Mouse (Mus musculus) kidney, postnatal 0 days (tissue): ENCODE data around the gene Cldn34b2. TPM values are rescaled to one million over a fixed set of nuclear protein-coding genes. Genes with fewer than 3 reads are reported as not detected.
"Not testable (repeated sequence)": the region's sequence is repeated elsewhere in the genome, so short reads cannot be mapped to it uniquely, and the experiment has no call there.

ENCODE experiments used
- ATAC-seq: fragments of 200-750 bp; cut with Nextera tagmentation; replicated peaks from 2 replicates; pipeline ENCODE4 v1.8.0; 2017; ENCODE audit warnings: low read depth, moderate number of reproducible peaks, moderate TSS enrichment, moderate library complexity; ENCODE audit not compliant: low FRiP score
- DNase-seq: peaks from one replicate; pipeline ENCODE4 v3.0.0-alpha.2; 2016; ENCODE audit warnings: low spot score
- H3K27ac ChIP-seq: fragments of 300-500 bp; sonication (generic); 2 replicates; pipeline ENCODE4 v1.5.1; 2014; ENCODE audit warnings: mild to moderate bottlenecking
- H3K27me3 ChIP-seq: fragments of 300-500 bp; sonication (generic); 2 replicates; pipeline ENCODE4 v1.6.1; 2014; ENCODE audit warnings: low read length, mixed read lengths; ENCODE audit not compliant: insufficient read depth
- H3K36me3 ChIP-seq: fragments of 300-500 bp; sonication (generic); 2 replicates; pipeline ENCODE4 v1.6.1; 2014; ENCODE audit warnings: low read length, mixed read lengths; ENCODE audit not compliant: insufficient read depth
- H3K4me1 ChIP-seq: fragments of 300-500 bp; sonication (generic); replicated peaks from 2 replicates; pipeline ENCODE4 v1.6.1; 2014; ENCODE audit warnings: antibody characterized with exemption, low read length, mixed read lengths; ENCODE audit not compliant: insufficient read depth
- H3K4me2 ChIP-seq: fragments of 300-500 bp; sonication (generic); 2 replicates; pipeline ENCODE4 v1.6.1; 2014; ENCODE audit warnings: mild to moderate bottlenecking, low read length, moderate library complexity, mixed read lengths
- H3K4me3 ChIP-seq: fragments of 300-500 bp; sonication (generic); replicated peaks from 2 replicates; pipeline ENCODE4 v1.5.1; 2014; ENCODE audit warnings: low read depth, low read length
- H3K9ac ChIP-seq: fragments of 300-500 bp; sonication (generic); 2 replicates; pipeline ENCODE4 v1.6.1; 2014; ENCODE audit warnings: low read depth, low read length
- H3K9me3 ChIP-seq: fragments of 300-500 bp; sonication (generic); replicated peaks from 2 replicates; pipeline ENCODE4 v1.6.1; 2016; ENCODE audit warnings: low read length, inconsistent platforms, mixed read lengths
- CTCF ChIP-seq: IDR thresholded peaks from 2 replicates; pipeline ENCODE4 v1.5.1; 2016; ENCODE audit warnings: antibody characterized with exemption, low read depth, mild to moderate bottlenecking, moderate library complexity
- WGBS: fragments of 180-500 bp; shearing (Covaris S2); extraction: QIAGEN DNeasy Blood & Tissue Kit; methylation state at CpG from one replicate; pipeline ENCODE4 v1.1.7; 2014; 5-methylcytosine and 5-hydroxymethylcytosine counted together
- polyA plus RNA-seq: library from polyadenylated mRNA; unstranded; fragments of >200 nt; fragmentation: Nextera tagmentation; extraction: Ambion mirVana; gene quantifications from 2 replicates; pipeline ENCODE4 v1.2.1, GENCODE M21; 2015

The Cldn34b2 gene
- polyA plus RNA-seq, 1 experiment from 2014 or later = not detected

GRCm38 (mm10) chrX:155167667-155168066 is 39.5 kb upstream of the Cldn34b2 start:
- no peak for ATAC-seq
- DNase-seq = peak; percentile 9

DNA sequence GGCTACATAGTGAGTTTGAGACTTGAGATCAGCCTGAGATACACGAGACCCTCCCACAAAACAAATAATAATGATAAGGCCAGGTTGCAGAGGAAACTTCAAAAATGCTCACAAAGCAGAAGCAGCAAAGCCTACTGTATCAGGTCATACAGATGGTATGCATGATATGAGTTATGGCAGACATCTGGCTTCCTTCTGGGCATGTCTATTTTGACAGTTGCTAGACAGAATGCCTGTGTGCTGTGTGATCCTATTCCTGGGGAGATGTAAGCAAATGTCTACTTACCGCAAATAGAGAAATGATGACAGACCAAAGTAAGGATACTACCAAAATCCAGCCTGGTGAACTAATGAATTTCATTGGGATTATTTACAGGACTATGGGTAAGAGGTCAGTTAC is 38.1 kb upstream of the Cldn34b2 start:
- H3K27ac ChIP-seq = no peak overlapping the region
- WGBS = 77% methylated on average over 2 of the region's 2 CpGs
- no peaks in the 10 kb centered on the region for H3K4me1 ChIP-seq
- ATAC-seq (no peak), DNase-seq (no peak)
- H3K4me3 ChIP-seq = no peak overlapping the region
- H3K36me3 ChIP-seq = no peaks in the 10 kb centered on the region
- H3K9me3 ChIP-seq = no peaks in the 10 kb centered on the region
- no peak overlapping the region for H3K9ac ChIP-seq
- H3K4me2 ChIP-seq = no peak overlapping the region
- H3K27me3 ChIP-seq = no peaks in the 10 kb centered on the region
- no peak for TF ChIP-seq CTCF

More at GRCm38 (mm10) chrX:155167667-155168066, 39.5 kb upstream of the Cldn34b2 start:
- 85% methylated on average over 3 of the region's 3 CpGs for WGBS
- no peak overlapping the region for H3K9ac ChIP-seq
- TF ChIP-seq CTCF = no peak
- no peaks in the 10 kb centered on the region for H3K27me3 ChIP-seq
- H3K4me3 ChIP-seq = no peak overlapping the region
- H3K4me1 ChIP-seq = no peaks in the 10 kb centered on the region
- no peaks in the 10 kb centered on the region for H3K36me3 ChIP-seq
- no peak overlapping the region for H3K4me2 ChIP-seq
- no peak overlapping the region for H3K27ac ChIP-seq
- no peaks in the 10 kb centered on the region for H3K9me3 ChIP-seq

DNA sequence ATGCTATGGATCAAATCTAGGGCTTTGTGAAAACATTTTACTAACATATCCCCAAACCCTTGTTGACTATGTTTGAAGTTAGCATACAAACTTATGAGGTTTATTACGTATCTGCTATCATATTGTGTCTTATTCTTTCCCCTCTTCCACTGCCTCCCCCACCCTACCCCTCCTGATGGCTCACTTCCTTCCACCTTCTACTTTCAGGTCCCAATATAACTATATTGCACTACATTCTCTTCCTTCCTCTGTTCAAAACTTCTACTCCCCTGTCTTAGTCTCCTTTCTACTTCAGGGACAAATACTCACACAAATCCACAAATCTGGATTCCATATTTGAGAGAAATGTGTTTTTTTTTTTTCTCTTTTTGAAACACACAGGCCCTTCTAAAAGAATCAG is 35.3 kb upstream of the Cldn34b2 start:
- no peaks in the 10 kb centered on the region for H3K36me3 ChIP-seq
- H3K9ac ChIP-seq = no peak overlapping the region
- no peak overlapping the region for H3K27ac ChIP-seq
- WGBS = 76% methylated on average over 1 of the region's 1 CpGs
- H3K27me3 ChIP-seq = no peaks in the 10 kb centered on the region
- ATAC-seq (no peak), DNase-seq (no peak)
- H3K9me3 ChIP-seq = no peaks in the 10 kb centered on the region
- H3K4me2 ChIP-seq = no peak overlapping the region
- no peaks in the 10 kb centered on the region for H3K4me1 ChIP-seq
- no peak for TF ChIP-seq CTCF
- no peak overlapping the region for H3K4me3 ChIP-seq

- Histone ChIP-seq H3K9me3 (no peaks in the 10 kb centered on the region), H3K27ac (no peak overlapping the region), H3K4me3 (no peak overlapping the region), H3K27me3 (no peaks in the 10 kb centered on the region), H3K9ac (no peak overlapping the region), H3K36me3 (no peaks in the 10 kb centered on the region), H3K4me1 (no peaks in the 10 kb centered on the region), H3K4me2 (no peak overlapping the region)
- WGBS = 93% methylated on average over 1 of the region's 1 CpGs
- peak; percentile 68 for ATAC-seq
- peak; percentile 21 for DNase-seq
- TF ChIP-seq CTCF = no peak
Measured at GRCm38 (mm10) chrX:155151868-155152267, 23.7 kb upstream of the Cldn34b2 start.

- DNase-seq (peak; percentile 67), ATAC-seq (peak; percentile 66; the same call in 1 of the 2 replicates)
- TF ChIP-seq CTCF = peak; percentile 69
- Histone ChIP-seq H3K9ac (no peak overlapping the region), H3K27me3 (no peaks in the 10 kb centered on the region), H3K4me3 (no peak overlapping the region), H3K4me2 (no peak overlapping the region), H3K4me1 (no peaks in the 10 kb centered on the region), H3K27ac (no peak overlapping the region), H3K9me3 (no peaks in the 10 kb centered on the region), H3K36me3 (no peaks in the 10 kb centered on the region)
- WGBS = 23% methylated on average over 3 of the region's 3 CpGs
Measured at GRCm38 (mm10) chrX:155144718-155145117, 16.5 kb upstream of the Cldn34b2 start.

DNA sequence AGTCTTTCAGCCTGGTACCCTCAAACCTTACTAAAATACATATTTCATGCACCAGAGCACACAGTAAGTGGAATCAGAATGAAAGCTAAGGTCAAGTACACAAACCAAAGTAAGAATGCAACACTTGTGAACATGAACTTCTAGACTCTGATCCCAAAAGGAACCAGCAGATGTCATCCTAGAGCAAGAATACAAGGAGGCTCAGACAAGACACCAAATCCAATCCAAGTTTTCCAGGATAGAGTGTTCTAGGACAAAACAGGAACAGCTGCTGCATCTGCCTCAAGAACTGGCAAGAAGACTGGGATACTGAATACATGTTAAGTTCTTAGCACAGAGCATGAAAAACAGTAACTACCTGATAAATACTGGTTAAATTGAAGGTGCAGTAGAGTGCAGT is 30.2 kb downstream of the Cldn34b2 start:
- peak; percentile 65 for TF ChIP-seq CTCF
- no peak overlapping the region for H3K27ac ChIP-seq
- H3K4me1 ChIP-seq = no peaks in the 10 kb centered on the region
- H3K9me3 ChIP-seq = no peaks in the 10 kb centered on the region
- H3K27me3 ChIP-seq = no peaks in the 10 kb centered on the region
- no peak overlapping the region for H3K4me3 ChIP-seq
- no peak for ATAC-seq
- H3K9ac ChIP-seq = no peak overlapping the region
- peak; percentile 38 for DNase-seq
- no peak overlapping the region for H3K4me2 ChIP-seq
- H3K36me3 ChIP-seq = no peaks in the 10 kb centered on the region

DNA sequence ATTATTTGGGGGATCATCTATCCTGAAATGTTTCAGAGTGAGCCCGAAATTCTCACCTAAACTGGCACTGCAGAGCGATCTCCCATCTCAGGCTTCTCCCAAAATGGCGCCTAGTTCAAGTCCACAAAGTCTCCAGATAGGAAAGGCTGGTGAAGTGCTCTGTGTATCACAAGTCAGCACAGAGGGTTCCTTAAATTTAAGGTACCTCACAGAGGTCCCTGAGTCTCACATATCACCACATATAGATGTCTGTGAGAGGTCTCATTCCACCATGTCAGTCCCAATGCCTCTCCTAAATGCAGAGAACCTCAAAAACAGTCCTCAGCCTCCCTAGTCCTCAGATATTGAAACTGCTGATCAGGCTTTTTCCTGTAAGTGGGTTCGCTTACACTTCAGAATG is 34.6 kb downstream of the Cldn34b2 start, which contains the start of gene Magea2:
TSS of gene Magea2 (minus strand) at position 101 of the 400 bp plus-strand sequence.
- DNase-seq = not testable (repeated sequence)

DNA sequence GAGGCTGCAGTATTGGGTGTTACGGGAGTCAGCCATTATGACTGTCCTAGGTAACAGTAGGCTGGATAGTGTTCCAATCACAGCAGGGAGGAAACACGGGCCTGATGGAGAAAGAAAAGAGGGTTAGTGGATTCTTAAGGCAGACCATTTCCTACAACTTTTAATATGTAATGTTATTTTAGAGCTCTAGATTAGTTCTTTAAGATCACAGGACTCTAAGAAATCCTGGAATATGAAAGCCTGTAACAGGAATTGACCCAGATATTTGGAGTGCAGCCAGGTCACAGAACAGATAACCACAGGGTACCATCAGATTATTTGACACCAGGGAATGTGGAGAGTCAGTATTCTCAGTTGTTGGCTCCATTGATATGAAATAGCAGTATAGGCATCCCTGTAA is 38.5 kb downstream of the Cldn34b2 start, which contains the start of gene Magea1:
TSS of gene Magea1 (minus strand) at position 101 of the 400 bp plus-strand sequence.
- not testable (repeated sequence) for H3K4me2 ChIP-seq, H3K4me3 ChIP-seq, H3K9me3 ChIP-seq, H3K9ac ChIP-seq, H3K4me1 ChIP-seq, ATAC-seq, H3K27ac ChIP-seq, H3K27me3 ChIP-seq, H3K36me3 ChIP-seq, DNase-seq
- 80% methylated on average over 1 of the region's 2 CpGs for WGBS

More for the DNA sequence above, 34.6 kb downstream of the Cldn34b2 start, which contains the start of gene Magea2:
- not testable (repeated sequence) for H3K4me1 ChIP-seq, H3K9me3 ChIP-seq, H3K4me2 ChIP-seq, ATAC-seq, H3K9ac ChIP-seq, H3K27ac ChIP-seq, H3K36me3 ChIP-seq, H3K27me3 ChIP-seq, H3K4me3 ChIP-seq
- 90% methylated on average over 3 of the region's 4 CpGs for WGBS
